Mouse (Mus musculus) testis, postnatal 10 days (tissue): ENCODE measurements around the gene Fam19a5.

ENCODE experiments used
- DNase-seq: peaks from one replicate; pipeline ENCODE4 v3.0.0; 2021; ENCODE audit warnings: low spot score

Gene Fam19a5

GRCm38 (mm10) chr15:87543599-87544338 is at the start of gene Fam19a5:
Gene Fam19a5 (plus strand): TSS chr15:87544299.
- DNase-seq = no peak

GRCm38 (mm10) chr15:87501737-87502136 is 42.4 kb upstream of the Fam19a5 start:
- DNase-seq = no peak

- DNase-seq = no peak
Measured at GRCm38 (mm10) chr15:87507349-87507748, 36.8 kb upstream of the Fam19a5 start.

GRCm38 (mm10) chr15:87510886-87511285 is 33.2 kb upstream of the Fam19a5 start:
- DNase-seq = no peak

- DNase-seq = no peak
Measured at GRCm38 (mm10) chr15:87518161-87518560, 25.9 kb upstream of the Fam19a5 start.

- no peak for DNase-seq
Measured at GRCm38 (mm10) chr15:87529271-87529670, 14.8 kb upstream of the Fam19a5 start.

GRCm38 (mm10) chr15:87541656-87542055 is 2.4 kb upstream of the Fam19a5 start:
- DNase-seq = no peak

- DNase-seq = no peak
Measured at GRCm38 (mm10) chr15:87544401-87545129, 466 bp downstream of the Fam19a5 start.

- DNase-seq = no peak
Measured at GRCm38 (mm10) chr15:87545130-87545642, 1.1 kb downstream of the Fam19a5 start.

- no peak for DNase-seq
Measured at GRCm38 (mm10) chr15:87545731-87546360, 1.7 kb downstream of the Fam19a5 start.

GRCm38 (mm10) chr15:87547022-87547421 is 2.9 kb downstream of the Fam19a5 start:
- DNase-seq = no peak

GRCm38 (mm10) chr15:87549724-87550123 is 5.6 kb downstream of the Fam19a5 start:
- DNase-seq = no peak

- no peak for DNase-seq
Measured at GRCm38 (mm10) chr15:87550756-87551155, 6.7 kb downstream of the Fam19a5 start.

GRCm38 (mm10) chr15:87551556-87551955 is 7.5 kb downstream of the Fam19a5 start:
- DNase-seq = no peak

GRCm38 (mm10) chr15:87555811-87556210 is 11.7 kb downstream of the Fam19a5 start:
- DNase-seq = no peak

GRCm38 (mm10) chr15:87564331-87564730 is 20.2 kb downstream of the Fam19a5 start:
- DNase-seq = no peak

GRCm38 (mm10) chr15:87566040-87566929 is 22.2 kb downstream of the Fam19a5 start:
- DNase-seq = no peak

GRCm38 (mm10) chr15:87570182-87570581 is 26.1 kb downstream of the Fam19a5 start:
- DNase-seq = no peak

- DNase-seq = no peak
Measured at GRCm38 (mm10) chr15:87579861-87580260, 35.8 kb downstream of the Fam19a5 start.

- no peak for DNase-seq
Measured at GRCm38 (mm10) chr15:87583921-87584621, 40.0 kb downstream of the Fam19a5 start.

- no peak for DNase-seq
Measured at GRCm38 (mm10) chr15:87590975-87591374, 46.9 kb downstream of the Fam19a5 start.
